Mouse (Mus musculus): Measurements from ENCODE around the gene Nisch. TPM values are rescaled to one million over a fixed set of nuclear protein-coding genes. Genes with fewer than 3 reads are reported as not detected.
A peak's percentile ranks its signal among the peaks of the same experiment; 100 is the strongest.

Gene Nisch
- total RNA-seq, 2 experiments from 2014 or later, result 373 to 412 TPM

GRCm38 (mm10) chr14:31136411-31137280 is 80.1 kb downstream of the Nisch start:
- intact Hi-C loops (cut with DNase I), result loop anchor here (10.0 kb wide), 1 partner anchor 358 kb away; the partner anchor contains the start of genes Eaf1 and Mettl6
- DNase-seq (ENCODE audit: low spot score in 2 of 2), result no peak

- intact Hi-C loops (cut with DNase I), result loop anchor here (10.0 kb wide), 1 partner anchor 359 kb away; the partner anchor contains the start of genes Eaf1 and Mettl6
- DNase-seq (ENCODE audit: low spot score in 2 of 2), result no peak
These were observed 81.0 kb downstream of the Nisch start for GRCm38 (mm10) chr14:31135495-31136410.

- intact Hi-C loops (cut with DNase I), result loop anchor here (5.0 to 10.0 kb wide), 2 partner anchors 63 to 360 kb away; partner anchors contain the start of genes Eaf1 and Mettl6
- no peak for DNase-seq (ENCODE audit: low spot score in 2 of 2)
These were observed 82.4 kb downstream of the Nisch start for GRCm38 (mm10) chr14:31134015-31135000.

- intact Hi-C loops (cut with DNase I), result loop anchor here (5.0 to 10.0 kb wide), 2 partner anchors 64 to 362 kb away; partner anchors contain the start of genes Eaf1 and Mettl6
- no peak for DNase-seq (ENCODE audit: low spot score in 2 of 2)
These were observed 83.6 kb downstream of the Nisch start for GRCm38 (mm10) chr14:31133023-31133665.

- intact Hi-C loops (cut with DNase I), result loop anchor here (5.0 to 10.0 kb wide), 2 partner anchors 65 to 362 kb away; partner anchors contain the start of genes Eaf1 and Mettl6
- no peak for DNase-seq (ENCODE audit: low spot score in 2 of 2)
These were observed 84.2 kb downstream of the Nisch start for GRCm38 (mm10) chr14:31132491-31132975.

- intact Hi-C loops (cut with DNase I), result loop anchor here (5.0 to 10.0 kb wide), 2 partner anchors 65 to 363 kb away; partner anchors contain the start of genes Eaf1 and Mettl6
- DNase-seq (ENCODE audit: low spot score in 2 of 2), result no peak
These were observed 84.7 kb downstream of the Nisch start for GRCm38 (mm10) chr14:31132031-31132430.

GRCm38 (mm10) chr14:31131272-31131821 is 85.4 kb downstream of the Nisch start:
- intact Hi-C loops (cut with DNase I), result loop anchor here (5.0 to 10.0 kb wide), 2 partner anchors 66 to 363 kb away; partner anchors contain the start of genes Eaf1 and Mettl6
- no peak for DNase-seq (ENCODE audit: low spot score in 2 of 2)

GRCm38 (mm10) chr14:31130236-31131220 is 86.2 kb downstream of the Nisch start, which contains the start of gene Nt5dc2:
Nt5dc2 (plus strand) TSS chr14:31131053.
- intact Hi-C loops (cut with DNase I), result loop anchor here (5.0 to 10.0 kb wide), 2 partner anchors 67 to 364 kb away; partner anchors contain the start of genes Eaf1 and Mettl6
- peak; percentile 58 to 59 for DNase-seq (ENCODE audit: low spot score in 2 of 2)

- no peak for DNase-seq (ENCODE audit: low spot score in 2 of 2)
- intact Hi-C loops (cut with DNase I), result loop anchor here (5.0 to 10.0 kb wide), 2 partner anchors 68 to 365 kb away; partner anchors contain the start of genes Eaf1 and Mettl6
These were observed 87.2 kb downstream of the Nisch start for GRCm38 (mm10) chr14:31129326-31130235.

GRCm38 (mm10) chr14:31128826-31129219 is 87.9 kb downstream of the Nisch start, which contains the start of gene Smim4:
Smim4 (minus strand) TSS chr14:31128956.
- intact Hi-C loops (cut with DNase I), result no loop called here

GRCm38 (mm10) chr14:31128101-31128825 is 88.5 kb downstream of the Nisch start:
- intact Hi-C loops (cut with DNase I), result no loop called here
- peak in 1 of 2 experiments; percentile 33 for DNase-seq (ENCODE audit: low spot score in 2 of 2)

More at GRCm38 (mm10) chr14:31128826-31129219, 87.9 kb downstream of the Nisch start, which contains the start of gene Smim4:
- DNase-seq (ENCODE audit: low spot score in 2 of 2), result peak; percentile 95 to 96

- no peak for DNase-seq (ENCODE audit: low spot score in 2 of 2)
- intact Hi-C loops (cut with DNase I), result no loop called here
These were observed 89.9 kb downstream of the Nisch start for GRCm38 (mm10) chr14:31126826-31127225.

GRCm38 (mm10) chr14:31125106-31126075 is 91.4 kb downstream of the Nisch start:
- intact Hi-C loops (cut with DNase I), result no loop called here
- no peak for DNase-seq (ENCODE audit: low spot score in 2 of 2)
